Mouse (Mus musculus): Measurements from ENCODE around the gene Large1.

- TF ChIP-seq CTCF (IDR thresholded peaks at IDR 0.05; ENCODE audit: low read depth, low read length) (no peak), POLR2A (IDR thresholded peaks at IDR 0.05; ENCODE audit: extremely low read depth, insufficient read depth, low read length) (no peak)
Measured at GRCm38 (mm10) chr8:73061410-73061809, 291.9 kb downstream of the Large1 start.
